Mouse (Mus musculus): ENCODE results near the gene Esrra. TPM values are rescaled to one million over a fixed set of nuclear protein-coding genes. Genes with fewer than 3 reads are reported as not detected.

The Esrra gene
- 19.1 TPM for polyA plus RNA-seq (2015; fragmentation: Illumina TruSeq; extraction: RNeasy Lipid Tissue Mini Kit (QIAGEN cat#74804); ENCODE audit: insufficient read depth, low replicate concordance)

GRCm38 (mm10) chr19:6921647-6922567, at the start of gene Esrra:
Gene Esrra (minus strand): TSS chr19:6921813.

GRCm38 (mm10) chr19:6942249-6942691, 20.7 kb upstream of the Esrra start, which contains the start of gene Gpr137:
Gene Gpr137 (minus strand): TSS chr19:6942480.

GRCm38 (mm10) chr19:6941372-6942248, 20.0 kb upstream of the Esrra start, which contains the start of gene Bad:
Gene Bad (plus strand): TSS chr19:6941861.

GRCm38 (mm10) chr19:6934195-6934977, 12.8 kb upstream of the Esrra start, which contains the start of gene Kcnk4:
Gene Kcnk4 (minus strand): TSS chr19:6934515.

GRCm38 (mm10) chr19:6925307-6925573, 3.6 kb upstream of the Esrra start, which contains the start of gene Catsperz:
Gene Catsperz (minus strand): TSS chr19:6925380.

GRCm38 (mm10) chr19:6909507-6910289, 11.9 kb downstream of the Esrra start, which contains the start of the genes Trmt112 and Prdx5:
Gene Trmt112 (plus strand): TSS chr19:6909698.
Gene Prdx5 (minus strand): TSS chr19:6910106.

Other genes starting within 250 kb of the Esrra start
- gene Rps6ka4, start 81.2 kb downstream of the Esrra start, polyA plus RNA-seq (2015; fragmentation: Illumina TruSeq; extraction: RNeasy Lipid Tissue Mini Kit (QIAGEN cat#74804); ENCODE audit: insufficient read depth, low replicate concordance) = 12.8 TPM
- gene Ccdc88b, start 63.6 kb downstream of the Esrra start, polyA plus RNA-seq (2015; fragmentation: Illumina TruSeq; extraction: RNeasy Lipid Tissue Mini Kit (QIAGEN cat#74804); ENCODE audit: insufficient read depth, low replicate concordance) = 11.3 TPM
- 76.0 TPM for gene Trmt112, start 12.1 kb downstream of the Esrra start, polyA plus RNA-seq (2015; fragmentation: Illumina TruSeq; extraction: RNeasy Lipid Tissue Mini Kit (QIAGEN cat#74804); ENCODE audit: insufficient read depth, low replicate concordance)
- 62.4 TPM for gene Prdx5, start 11.7 kb downstream of the Esrra start, polyA plus RNA-seq (2015; fragmentation: Illumina TruSeq; extraction: RNeasy Lipid Tissue Mini Kit (QIAGEN cat#74804); ENCODE audit: insufficient read depth, low replicate concordance)
- gene Catsperz, start 3.6 kb upstream of the Esrra start, polyA plus RNA-seq (2015; fragmentation: Illumina TruSeq; extraction: RNeasy Lipid Tissue Mini Kit (QIAGEN cat#74804); ENCODE audit: insufficient read depth, low replicate concordance) = not detected
- gene Kcnk4, start 12.7 kb upstream of the Esrra start, polyA plus RNA-seq (2015; fragmentation: Illumina TruSeq; extraction: RNeasy Lipid Tissue Mini Kit (QIAGEN cat#74804); ENCODE audit: insufficient read depth, low replicate concordance) = not detected
- 7.4 TPM for gene Bad, start 20.0 kb upstream of the Esrra start, polyA plus RNA-seq (2015; fragmentation: Illumina TruSeq; extraction: RNeasy Lipid Tissue Mini Kit (QIAGEN cat#74804); ENCODE audit: insufficient read depth, low replicate concordance)
- gene Gpr137, start 20.7 kb upstream of the Esrra start, polyA plus RNA-seq (2015; fragmentation: Illumina TruSeq; extraction: RNeasy Lipid Tissue Mini Kit (QIAGEN cat#74804); ENCODE audit: insufficient read depth, low replicate concordance) = 10.0 TPM
- 35.7 TPM for gene Ppp1r14b, start 53.2 kb upstream of the Esrra start, polyA plus RNA-seq (2015; fragmentation: Illumina TruSeq; extraction: RNeasy Lipid Tissue Mini Kit (QIAGEN cat#74804); ENCODE audit: insufficient read depth, low replicate concordance)
- gene Plcb3, start 54.7 kb upstream of the Esrra start, polyA plus RNA-seq (2015; fragmentation: Illumina TruSeq; extraction: RNeasy Lipid Tissue Mini Kit (QIAGEN cat#74804); ENCODE audit: insufficient read depth, low replicate concordance) = 12.9 TPM
- 45.8 TPM for gene Fkbp2, start 58.7 kb upstream of the Esrra start, polyA plus RNA-seq (2015; fragmentation: Illumina TruSeq; extraction: RNeasy Lipid Tissue Mini Kit (QIAGEN cat#74804); ENCODE audit: insufficient read depth, low replicate concordance)
- 8.9 TPM for gene Vegfb, start 65.8 kb upstream of the Esrra start, polyA plus RNA-seq (2015; fragmentation: Illumina TruSeq; extraction: RNeasy Lipid Tissue Mini Kit (QIAGEN cat#74804); ENCODE audit: insufficient read depth, low replicate concordance)
- gene Dnajc4, start 70.8 kb upstream of the Esrra start, polyA plus RNA-seq (2015; fragmentation: Illumina TruSeq; extraction: RNeasy Lipid Tissue Mini Kit (QIAGEN cat#74804); ENCODE audit: insufficient read depth, low replicate concordance) = 12.2 TPM
- 3.8 TPM for gene Nudt22, start 74.3 kb upstream of the Esrra start, polyA plus RNA-seq (2015; fragmentation: Illumina TruSeq; extraction: RNeasy Lipid Tissue Mini Kit (QIAGEN cat#74804); ENCODE audit: insufficient read depth, low replicate concordance)
- gene Trpt1, start 74.3 kb upstream of the Esrra start, polyA plus RNA-seq (2015; fragmentation: Illumina TruSeq; extraction: RNeasy Lipid Tissue Mini Kit (QIAGEN cat#74804); ENCODE audit: insufficient read depth, low replicate concordance) = 2.5 TPM
- gene Fermt3, start 97.7 kb upstream of the Esrra start, polyA plus RNA-seq (2015; fragmentation: Illumina TruSeq; extraction: RNeasy Lipid Tissue Mini Kit (QIAGEN cat#74804); ENCODE audit: insufficient read depth, low replicate concordance) = 51.2 TPM
- gene Stip1, start 118.2 kb upstream of the Esrra start, polyA plus RNA-seq (2015; fragmentation: Illumina TruSeq; extraction: RNeasy Lipid Tissue Mini Kit (QIAGEN cat#74804); ENCODE audit: insufficient read depth, low replicate concordance) = 129 TPM
- gene Macrod1, start 135.0 kb upstream of the Esrra start, polyA plus RNA-seq (2015; fragmentation: Illumina TruSeq; extraction: RNeasy Lipid Tissue Mini Kit (QIAGEN cat#74804); ENCODE audit: insufficient read depth, low replicate concordance) = 3.1 TPM
- gene Flrt1, start 183.9 kb upstream of the Esrra start, polyA plus RNA-seq (2015; fragmentation: Illumina TruSeq; extraction: RNeasy Lipid Tissue Mini Kit (QIAGEN cat#74804); ENCODE audit: insufficient read depth, low replicate concordance) = 0.04 TPM

Measured in spleen, adult 10 weeks (tissue).